Mouse (Mus musculus) MEL (cell line): ENCODE results near the gene Sall1.

Source experiments
- CHD1 ChIP-seq: IDR thresholded peaks from 2 replicates; pipeline ENCODE4 v1.6.1; 2012; ENCODE audit warnings: low read depth, mild to moderate bottlenecking, inconsistent platforms, low read length, improper control_type of control experiment
- CTCF ChIP-seq, 3 experiments: IDR thresholded peaks in 2 of 3; conservative IDR thresholded peaks in 1 of 3; 2 replicates each; pipeline ENCODE4 v1.5.1; 2011 to 2012; ENCODE audit warnings: low read length in 3 of 3, low read depth in 2 of 3, mild to moderate bottlenecking in 2 of 3, improper control_type of control experiment in 1 of 3, inconsistent platforms in 1 of 3, mixed read lengths in 1 of 3, moderate library complexity in 1 of 3; ENCODE audit not compliant: control insufficient read depth in 1 of 3, insufficient read depth in 1 of 3, poor library complexity in 1 of 3, severe bottlenecking in 1 of 3
- NRF1 ChIP-seq: IDR thresholded peaks from 2 replicates; pipeline ENCODE4 v1.6.1; 2014; ENCODE audit warnings: low read depth, mild to moderate bottlenecking, inconsistent platforms, low read length, improper control_type of control experiment, moderate library complexity; ENCODE audit not compliant: poor library complexity, insufficient read depth, severe bottlenecking
- POLR2A ChIP-seq, 2 experiments: IDR thresholded peaks; 2 replicates each; pipeline ENCODE4 v1.6.1; 2011 to 2012; ENCODE audit warnings: low read length in 2 of 2, mild to moderate bottlenecking in 2 of 2, control low read depth in 1 of 2, improper control_type of control experiment in 1 of 2, low read depth in 1 of 2, moderate library complexity in 1 of 2; ENCODE audit not compliant: control insufficient read depth in 1 of 2, insufficient read depth in 1 of 2, poor library complexity in 1 of 2
- TAL1 ChIP-seq: IDR thresholded peaks from 2 replicates; pipeline ENCODE4 v1.6.1; 2012; ENCODE audit warnings: mild to moderate bottlenecking, inconsistent platforms, low read length, moderate library complexity, mixed read lengths
- ZMIZ1 ChIP-seq: IDR thresholded peaks from 2 replicates; pipeline ENCODE4 v1.6.1; 2012; ENCODE audit warnings: low read depth, mild to moderate bottlenecking, inconsistent platforms, low read length, improper control_type of control experiment, moderate library complexity

DNA sequence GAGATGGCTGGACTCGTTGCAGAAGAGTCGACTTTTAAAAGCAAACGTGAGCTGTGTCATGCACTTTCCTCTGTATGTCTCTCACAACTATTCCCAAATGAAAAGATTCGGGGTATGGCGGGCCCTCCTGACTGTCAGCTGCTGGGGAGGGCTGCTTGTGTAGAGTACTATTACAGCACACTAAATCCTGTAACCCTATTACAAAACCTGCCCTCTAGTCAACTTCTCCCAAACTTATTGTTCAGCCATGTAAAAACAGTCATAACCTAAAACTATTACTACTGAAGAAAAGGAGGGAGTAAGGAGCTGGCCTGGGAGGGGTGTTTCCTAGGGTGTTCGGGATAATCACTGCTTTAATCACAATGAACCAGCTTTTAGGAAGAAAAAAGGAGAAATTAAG is 4.1 kb downstream of the Sall1 start:
- TF ChIP-seq POLR2A (IDR thresholded peaks at IDR 0.05; ENCODE audit: control insufficient read depth in 1 of 2, insufficient read depth in 1 of 2, low read depth in 1 of 2, low read length in 2 of 2, poor library complexity in 1 of 2) (no peak), CHD1 (no peak), NRF1 (no peak), TAL1 (no peak), CTCF (IDR thresholded peaks at IDR 0.05 in 2 of 3, conservative IDR thresholded peaks at IDR 0.05 in 1 of 3; ENCODE audit: control insufficient read depth in 1 of 3, insufficient read depth in 1 of 3, low read depth in 2 of 3, low read length in 3 of 3, poor library complexity in 1 of 3, severe bottlenecking in 1 of 3) (no peak), ZMIZ1 (no peak)
